Comparison of ENCODE assay signal across 8 mouse cellular contexts in genomic region chr6:97486813-97487361, GRCm38 (mm10).
DNase-seq lines count a peak whose midpoint lies in the region; ATAC-seq and TF ChIP-seq lines count a peak whose summit lies in the region.

No protein-coding gene starts in this region.

- H3K4me2 ChIP-seq in lung, postnatal 0 days (replicated peaks; ENCODE audit: low read depth, low read length) = peak overlapping the region; percentile 88
- H3K4me2 ChIP-seq in heart, embryonic 12.5 days = peak overlapping the region; percentile 100
- peak overlapping the region; percentile 99 for H3K4me2 ChIP-seq in neural tube, embryonic 15.5 days

- no peaks in the 10 kb centered on the region for H3K9me3 ChIP-seq in lung, postnatal 0 days (ENCODE audit: low read length)
- H3K9me3 ChIP-seq in heart, embryonic 12.5 days (replicated peaks) = no peaks in the 10 kb centered on the region
- no peaks in the 10 kb centered on the region for H3K9me3 ChIP-seq in neural tube, embryonic 15.5 days (replicated peaks)

- no peaks in the 10 kb centered on the region for H3K36me3 ChIP-seq in lung, postnatal 0 days (ENCODE audit: insufficient read depth, low read length)
- no peaks in the 10 kb centered on the region for H3K36me3 ChIP-seq in heart, embryonic 12.5 days
- H3K36me3 ChIP-seq in neural tube, embryonic 15.5 days = no peaks in the 10 kb centered on the region

- H3K27ac ChIP-seq in lung, postnatal 0 days (ENCODE audit: low read length) = no peak overlapping the region
- H3K27ac ChIP-seq in heart, embryonic 12.5 days (ENCODE audit: poor library complexity, severe bottlenecking) = no peak overlapping the region
- H3K27ac ChIP-seq in neural tube, embryonic 15.5 days (replicated peaks) = 0 out of 2 replicates have a peak overlapping the region, but pooled peaks have one; percentile 11

- peaks cover 10% of the 10 kb centered on the region; the same call in 1 of the 2 replicates for H3K4me1 ChIP-seq in lung, postnatal 0 days (ENCODE audit: insufficient read depth, low read depth, low read length)
- H3K4me1 ChIP-seq in heart, embryonic 12.5 days (replicated peaks) = peaks cover 18% of the 10 kb centered on the region
- peaks cover 35% of the 10 kb centered on the region for H3K4me1 ChIP-seq in neural tube, embryonic 15.5 days

- ATAC-seq in lung, postnatal 0 days = no peak
- ATAC-seq in heart, embryonic 12.5 days (ENCODE audit: insufficient number of reproducible peaks, low FRiP score) = no peak
- no peak for ATAC-seq in neural tube, embryonic 15.5 days (ENCODE audit: low FRiP score)
- ATAC-seq in megakaryocyte-erythroid progenitor cell, adult 5-6 weeks (replicated peaks; ENCODE audit: low FRiP score, low TSS enrichment, poor library complexity, severe bottlenecking) = no peak

- no peak for DNase-seq in lung, postnatal 0 days (ENCODE audit: low spot score)
- no peak for DNase-seq in lung, postnatal 25 days (ENCODE audit: low spot score)
- peak; percentile 45 to 59 for DNase-seq in kidney, postnatal 4 days
- DNase-seq in natural killer cell, adult 2 months (ENCODE audit: low spot score in 2 of 2) = no peak
- DNase-seq in adrenal gland, adult 18-20 months (ENCODE audit: low spot score in 2 of 2) = no peak

- no peak overlapping the region for H3K9ac ChIP-seq in lung, postnatal 0 days (replicated peaks; ENCODE audit: low read depth)
- H3K9ac ChIP-seq in heart, embryonic 12.5 days = peak overlapping the region; percentile 78
- H3K9ac ChIP-seq in neural tube, embryonic 15.5 days (replicated peaks) = peak overlapping the region; percentile 57

- TF ChIP-seq CTCF in lung, postnatal 0 days (IDR thresholded peaks at IDR 0.05) = no peak

- 19% methylated on average over 11 of the region's 11 CpGs for WGBS in lung, postnatal 0 days
- WGBS in heart, embryonic 12.5 days = 11% methylated on average over 11 of the region's 11 CpGs
- 21% methylated on average over 11 of the region's 11 CpGs for WGBS in neural tube, embryonic 15.5 days

- no peak for TF ChIP-seq EP300 in lung, postnatal 0 days (IDR thresholded peaks at IDR 0.05)

- H3K4me3 ChIP-seq in lung, postnatal 0 days (ENCODE audit: low read depth, low read length) = peak overlapping the region; percentile 45
- H3K4me3 ChIP-seq in heart, embryonic 12.5 days = peak overlapping the region; percentile 63
- peak overlapping the region; percentile 50 for H3K4me3 ChIP-seq in neural tube, embryonic 15.5 days (replicated peaks)

- H3K27me3 ChIP-seq in lung, postnatal 0 days (replicated peaks; ENCODE audit: insufficient read depth, low read length) = no peaks in the 10 kb centered on the region
- 0 out of 2 replicates have a peak, but pooled peaks cover 3% of the 10 kb centered on the region for H3K27me3 ChIP-seq in heart, embryonic 12.5 days (replicated peaks)
- H3K27me3 ChIP-seq in neural tube, embryonic 15.5 days (replicated peaks) = no peaks in the 10 kb centered on the region

Comparison
In these comparisons a context has a peak if more than half of its experiments do, and no peak if none do; other contexts are left out.
1. DNase-seq: peak in kidney, postnatal 4 days (2 of 2); none in lung, postnatal 0 days (single experiment), lung, postnatal 25 days (single experiment), natural killer cell, adult 2 months (0 of 2) and adrenal gland, adult 18-20 months (0 of 2).
2. Peak in every context shown above with its lines, with median percentiles within 50 percentile points of each other: H3K4me2 ChIP-seq and H3K4me3 ChIP-seq.